Mouse (Mus musculus) layer of hippocampus, postnatal 36 days (tissue): ENCODE measurements at regions not wholly inside any gene's neighbourhood (a gene's known extent, or its start where the extent isn't known, plus 50 kb on each side); places are given as distances from the start of the nearest gene placed in this dataset.

ENCODE experiments used
- DNase-seq, 2 experiments: peaks; one replicate each; pipeline ENCODE4 v3.0.0; 2022

DNA sequence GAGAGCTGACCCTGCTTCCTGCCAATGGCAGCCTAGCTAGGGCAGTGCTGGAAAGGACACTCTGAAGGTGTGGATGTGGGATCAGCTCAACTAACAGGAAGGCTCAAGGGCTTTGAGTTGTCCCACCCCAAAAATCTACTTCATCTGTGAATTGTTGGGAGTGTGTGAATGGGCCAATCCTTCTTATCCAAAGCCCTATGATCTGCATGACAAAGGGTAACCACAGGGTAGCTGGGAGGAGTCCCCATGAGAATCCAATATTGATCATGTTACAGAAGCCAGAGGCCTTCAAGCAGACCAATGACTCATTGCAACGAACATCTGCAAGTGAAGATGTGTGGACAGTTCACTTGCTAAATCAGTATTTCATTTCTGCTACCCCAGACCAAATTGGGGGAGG lies 51.1 kb upstream of the Adra1b start:
- DNase-seq = no peak

DNA sequence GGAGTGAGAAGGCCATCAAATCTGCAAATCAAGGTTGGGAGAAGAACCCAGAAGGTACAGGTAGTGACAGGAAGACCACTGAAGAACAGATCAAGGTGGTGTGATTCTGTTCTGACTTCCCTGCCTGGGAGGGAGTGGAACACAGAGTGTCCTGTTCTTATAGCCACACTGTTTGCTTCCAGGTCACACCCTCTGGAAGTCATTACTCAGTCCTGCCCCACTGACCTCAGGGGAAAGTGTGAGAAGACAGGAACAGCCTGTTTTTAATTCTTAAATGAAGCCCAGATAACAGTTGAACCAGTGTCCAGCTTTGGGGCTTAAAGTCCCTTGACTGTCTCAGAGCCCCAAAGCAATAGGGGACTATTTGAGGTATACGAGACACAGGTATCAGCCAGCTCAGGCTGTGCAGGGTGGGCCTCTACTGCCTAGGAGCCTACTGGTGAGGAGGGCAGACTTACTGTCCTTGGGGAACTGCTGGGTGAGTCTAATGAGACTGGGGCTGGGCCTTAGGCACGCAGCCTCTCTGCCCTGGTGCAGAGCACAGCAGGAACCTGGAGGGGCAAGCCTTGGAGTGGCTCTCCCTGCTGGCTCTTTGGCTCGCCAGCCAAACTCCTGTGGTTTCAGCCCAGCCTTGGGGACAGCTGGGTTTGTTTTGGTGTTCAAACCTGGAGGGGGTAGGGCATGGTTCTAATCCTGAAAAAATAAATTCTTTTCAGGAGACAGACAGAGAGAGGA lies 57.4 kb upstream of the Adra1b start:
- no peak for DNase-seq

DNA sequence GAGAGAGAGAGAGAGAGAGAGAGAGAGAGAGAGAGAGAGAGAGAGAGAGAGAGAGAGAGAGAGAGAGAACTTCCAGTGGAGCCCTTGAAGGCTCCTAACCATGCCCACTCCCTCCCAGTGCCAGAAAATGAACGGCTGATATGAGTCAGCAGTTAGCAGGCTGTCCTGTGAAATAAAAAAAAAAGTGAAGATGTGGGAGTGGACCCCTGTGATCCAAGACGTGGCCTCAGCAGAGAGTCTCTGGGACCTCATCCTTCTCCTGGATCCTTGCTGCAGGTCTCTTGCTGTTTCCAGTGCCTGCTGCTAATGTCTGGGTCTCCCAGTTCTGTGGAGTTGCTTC lies 57.9 kb upstream of the Adra1b start:
- no peak for DNase-seq

DNA sequence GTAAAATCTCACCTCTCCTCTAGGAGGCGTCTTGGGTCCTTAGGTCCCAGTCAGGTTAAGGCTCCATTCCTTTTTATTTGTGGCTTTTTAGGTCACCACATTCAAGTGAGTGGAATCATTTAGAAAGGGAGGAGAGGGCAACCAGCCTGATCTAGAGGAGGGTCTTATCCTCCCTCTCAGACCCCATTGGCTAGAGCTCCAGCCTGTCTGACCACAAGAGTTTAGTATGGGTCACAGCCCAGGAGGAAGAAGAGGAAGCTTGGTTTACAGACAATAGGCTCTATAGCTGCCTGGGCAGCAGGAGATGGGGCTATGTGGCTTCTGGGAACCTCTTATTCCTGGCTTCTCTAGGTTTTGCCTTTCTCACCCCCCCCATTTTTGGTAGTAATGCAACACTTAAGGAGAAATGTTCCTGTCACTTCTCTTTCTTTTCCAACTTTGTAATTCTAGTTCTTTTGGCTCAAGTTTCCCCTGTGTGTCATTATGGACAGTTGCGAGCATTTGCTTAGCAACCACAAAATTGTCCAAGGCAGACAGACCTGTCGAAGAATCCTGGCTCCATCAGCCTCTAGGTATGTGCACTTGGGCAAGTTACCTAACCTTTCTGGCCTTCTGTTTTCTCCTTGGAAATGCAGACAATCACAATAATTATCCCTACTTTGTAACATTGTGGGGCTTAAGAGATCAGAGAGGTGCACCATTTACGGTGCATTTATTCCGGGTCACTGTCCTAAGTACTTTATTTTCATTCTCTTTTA lies 59.5 kb upstream of the Adra1b start:
- DNase-seq = no peak

DNA sequence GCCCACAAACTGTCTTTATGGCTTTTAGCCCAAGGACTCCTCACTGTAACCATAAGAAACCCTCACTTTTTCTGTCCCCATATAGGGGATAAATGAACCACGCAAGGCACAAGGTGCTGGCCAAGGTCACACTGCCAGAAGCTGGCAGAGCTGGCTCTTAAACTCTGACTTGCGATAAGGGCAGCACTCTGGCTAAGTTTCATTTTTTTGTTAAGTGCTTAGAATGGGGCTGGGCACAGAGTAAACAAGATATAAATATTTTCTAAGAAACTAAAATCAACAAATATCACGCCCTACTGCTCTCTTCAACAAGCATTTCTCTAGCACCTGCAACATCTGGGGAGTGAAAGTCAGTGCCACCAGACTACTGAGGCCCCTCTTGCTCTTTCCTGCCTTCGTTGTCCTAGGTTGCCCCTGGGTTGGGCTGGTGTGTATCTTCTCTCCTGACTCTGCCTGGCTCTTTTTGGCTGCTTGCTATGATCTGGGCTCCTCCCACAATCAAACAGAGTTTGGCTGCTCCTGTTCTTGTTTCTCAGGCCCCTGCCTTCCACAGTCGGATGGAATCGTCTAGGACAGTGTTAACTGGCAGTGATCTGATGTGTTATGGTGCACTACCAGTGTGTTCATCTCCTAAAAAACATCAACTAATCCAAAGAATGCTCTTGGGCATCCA lies 60.5 kb upstream of the Adra1b start:
- no peak for DNase-seq

DNA sequence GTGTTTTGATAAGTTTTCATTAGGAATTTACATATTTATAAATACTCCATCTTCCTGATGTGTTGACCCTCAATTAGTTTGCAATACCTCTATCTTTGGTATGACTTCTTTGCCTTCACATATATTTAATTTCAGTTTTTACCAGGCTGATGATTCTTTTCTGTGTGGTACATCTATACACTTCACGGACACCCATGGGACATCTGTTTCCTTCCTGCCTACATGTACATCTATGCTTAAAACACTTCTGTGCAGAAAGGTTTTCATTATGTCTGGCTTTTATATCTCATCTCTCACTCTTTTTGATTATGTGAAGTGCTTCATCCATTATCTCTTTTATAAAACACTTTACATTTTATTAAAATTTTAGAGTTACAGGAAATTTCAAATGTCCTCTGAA lies 66.8 kb upstream of the Adra1b start:
- no peak for DNase-seq

DNA sequence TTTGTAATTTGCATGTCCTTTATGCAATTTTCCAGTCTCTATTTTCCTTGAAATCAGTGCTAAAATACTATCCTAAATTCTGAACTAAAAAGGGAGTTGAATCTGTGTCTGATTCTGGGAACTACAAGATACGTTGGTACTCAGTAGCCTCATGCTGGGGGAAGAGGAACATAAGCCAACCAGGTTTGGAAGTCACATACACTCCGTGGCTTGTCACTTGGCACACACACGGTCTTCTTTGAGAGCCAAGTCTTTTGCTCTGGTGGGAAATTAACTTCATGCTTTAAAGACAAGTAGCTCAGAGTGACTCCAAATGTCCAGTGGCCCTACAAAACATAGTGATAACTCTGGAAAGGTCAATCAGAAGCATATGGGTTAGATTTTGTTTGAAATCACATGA lies 70.9 kb upstream of the Adra1b start:
- DNase-seq = no peak

DNA sequence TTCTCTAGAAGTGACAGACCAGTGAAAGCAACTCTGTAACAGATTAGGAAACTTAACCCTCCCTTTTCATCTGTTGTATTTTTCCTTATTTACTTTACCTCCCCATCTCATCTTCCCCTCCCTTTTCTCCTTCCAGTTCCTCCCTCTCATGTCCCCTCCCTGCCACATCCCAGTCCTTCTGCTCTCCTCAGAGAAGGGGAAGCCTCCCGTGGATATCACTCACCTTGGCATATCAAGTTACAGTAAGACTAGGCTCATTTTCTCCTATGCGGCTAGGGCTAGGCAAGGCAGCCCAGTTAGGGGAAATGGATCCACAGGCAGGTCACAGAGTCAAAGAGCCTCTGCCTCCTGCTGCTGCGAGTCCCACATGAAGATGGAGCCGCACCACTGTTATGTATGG lies 75.0 kb upstream of the Adra1b start:
- no peak for DNase-seq

DNA sequence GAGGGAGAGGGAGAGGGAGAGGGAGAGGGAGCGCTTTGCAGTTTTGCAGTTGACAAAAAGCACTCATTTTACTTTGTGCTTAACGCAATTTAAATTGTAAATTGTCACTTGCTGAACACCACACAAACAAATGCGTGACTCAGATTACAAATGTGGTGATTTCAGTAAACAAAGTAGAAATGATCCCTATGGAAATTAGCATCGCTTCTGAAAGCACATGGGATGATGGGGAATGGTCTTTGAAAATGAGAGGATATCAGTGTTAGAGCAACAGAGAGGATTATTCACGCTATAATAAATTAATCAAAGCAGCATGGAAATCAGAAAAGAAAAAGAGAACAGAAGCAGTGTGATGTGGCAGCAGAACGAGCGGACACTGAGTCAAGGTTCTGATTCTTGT lies 78.4 kb upstream of the Adra1b start:
- no peak for DNase-seq

DNA sequence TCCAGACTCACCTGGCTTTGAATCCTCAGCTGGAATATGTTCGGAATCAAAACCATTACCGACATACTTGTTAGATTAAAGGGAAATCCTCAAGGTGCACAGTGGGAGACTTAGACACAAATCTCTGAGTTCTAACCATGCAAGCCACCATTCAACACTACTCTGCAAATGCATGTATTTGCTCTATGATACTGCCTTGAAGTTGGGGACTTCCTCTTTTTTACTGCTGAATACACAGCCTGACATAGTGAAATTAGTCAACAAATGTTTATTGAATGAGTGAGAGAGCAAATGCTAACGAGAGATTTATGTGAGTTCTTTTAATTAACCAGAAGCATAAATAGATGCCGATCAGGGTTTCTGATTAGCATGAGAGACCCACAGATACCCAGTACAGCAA lies 79.4 kb upstream of the Adra1b start:
- no peak for DNase-seq

DNA sequence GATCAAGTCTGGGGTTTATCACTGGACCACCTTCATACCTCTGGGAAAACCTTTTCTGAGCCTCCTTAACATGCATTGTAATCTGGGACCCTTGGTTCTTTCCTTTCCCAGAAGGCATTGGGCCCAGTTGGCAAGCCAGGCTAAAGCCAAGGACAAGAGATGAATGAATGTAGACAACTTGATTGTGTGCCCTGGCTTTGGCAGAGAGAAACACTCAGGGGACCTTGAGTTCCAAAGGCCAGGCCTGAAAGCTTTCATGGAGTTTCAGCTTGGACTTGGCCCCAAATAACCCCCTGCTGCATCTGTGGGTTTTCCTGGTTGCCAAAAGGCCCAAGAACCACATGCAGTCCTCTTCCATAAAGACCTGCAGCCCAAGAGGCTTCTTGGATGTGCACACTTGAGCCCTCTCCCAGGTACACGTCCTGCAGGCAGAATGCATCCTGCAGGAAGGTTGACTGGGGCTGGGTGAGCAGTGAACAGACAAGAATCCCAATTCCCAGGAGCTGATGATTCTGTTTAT lies 89.0 kb upstream of the Adra1b start:
- DNase-seq = no peak

DNA sequence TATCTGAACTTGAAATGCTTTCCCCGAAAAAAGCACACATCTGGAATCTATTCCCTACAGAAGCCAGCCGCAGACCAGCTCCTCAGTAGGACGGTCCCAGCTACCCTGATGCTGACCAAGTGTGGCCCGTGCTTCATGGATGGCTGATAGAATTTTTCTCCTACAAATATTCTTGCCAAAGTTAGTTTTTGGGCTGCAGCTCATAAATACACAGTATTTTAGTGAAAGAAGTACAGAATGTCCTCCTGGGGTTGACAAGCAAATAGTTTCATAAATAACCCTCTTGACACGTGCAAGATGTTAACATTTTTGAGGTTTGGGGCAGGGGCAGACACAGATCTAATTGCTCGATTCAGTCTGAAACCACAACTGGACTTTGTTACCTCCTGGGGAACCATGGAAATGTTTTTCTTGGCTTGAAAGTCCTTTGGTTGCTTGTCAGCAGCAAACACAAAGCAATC lies 91.0 kb upstream of the Adra1b start:
- DNase-seq = no peak

DNA sequence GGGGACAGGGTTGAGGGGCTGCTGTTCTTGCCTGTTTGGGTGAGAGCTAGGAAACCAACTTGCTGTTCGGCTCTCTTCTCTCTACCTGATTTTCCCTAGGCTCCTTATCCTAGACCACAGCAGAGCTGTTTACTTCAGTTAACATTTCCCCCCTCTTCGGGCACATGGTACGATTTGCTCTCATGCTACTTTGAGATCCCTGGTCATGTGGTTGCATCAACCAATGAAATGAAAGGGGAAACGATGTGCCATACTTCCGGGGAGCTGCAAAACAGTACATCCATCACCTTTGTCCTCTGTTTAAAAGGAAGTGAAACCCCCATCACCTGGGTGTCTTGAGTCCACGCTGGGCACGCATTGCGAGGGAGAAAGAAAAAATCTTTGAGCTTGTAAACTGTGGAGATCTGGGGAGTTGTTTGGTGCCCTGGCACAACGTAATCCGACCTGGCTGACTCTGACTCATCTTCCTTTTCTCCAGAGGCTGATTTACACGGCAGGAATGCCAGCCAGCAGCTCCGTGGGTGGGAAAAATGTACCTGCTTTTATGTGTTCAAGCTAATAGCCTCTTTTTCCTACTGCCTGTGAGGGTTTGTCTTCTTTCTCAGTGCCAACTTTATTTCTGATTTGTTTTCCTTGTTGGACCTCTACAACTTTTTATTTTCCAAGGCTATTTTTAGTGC lies 97.2 kb upstream of the Adra1b start:
- DNase-seq = no peak

DNA sequence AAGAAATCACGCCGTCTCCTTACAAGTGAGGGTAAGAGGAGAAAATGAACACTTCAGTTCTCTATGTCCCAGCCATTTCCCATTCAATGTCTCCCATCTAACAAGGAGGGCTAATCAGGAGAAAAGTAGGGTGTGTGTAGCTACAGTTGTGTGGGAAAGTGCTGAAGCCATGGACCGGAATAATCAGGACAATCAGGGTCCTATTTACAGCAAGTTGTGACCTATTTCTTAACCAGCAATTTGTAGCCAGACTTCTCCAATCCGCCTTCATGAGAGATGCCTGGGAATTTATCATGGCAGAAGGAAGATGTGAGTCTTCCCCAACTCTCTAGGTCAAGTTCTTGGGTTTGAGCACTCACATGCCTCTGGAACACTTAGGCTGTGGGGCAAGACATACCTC lies 99.0 kb upstream of the Adra1b start:
- DNase-seq = no peak

DNA sequence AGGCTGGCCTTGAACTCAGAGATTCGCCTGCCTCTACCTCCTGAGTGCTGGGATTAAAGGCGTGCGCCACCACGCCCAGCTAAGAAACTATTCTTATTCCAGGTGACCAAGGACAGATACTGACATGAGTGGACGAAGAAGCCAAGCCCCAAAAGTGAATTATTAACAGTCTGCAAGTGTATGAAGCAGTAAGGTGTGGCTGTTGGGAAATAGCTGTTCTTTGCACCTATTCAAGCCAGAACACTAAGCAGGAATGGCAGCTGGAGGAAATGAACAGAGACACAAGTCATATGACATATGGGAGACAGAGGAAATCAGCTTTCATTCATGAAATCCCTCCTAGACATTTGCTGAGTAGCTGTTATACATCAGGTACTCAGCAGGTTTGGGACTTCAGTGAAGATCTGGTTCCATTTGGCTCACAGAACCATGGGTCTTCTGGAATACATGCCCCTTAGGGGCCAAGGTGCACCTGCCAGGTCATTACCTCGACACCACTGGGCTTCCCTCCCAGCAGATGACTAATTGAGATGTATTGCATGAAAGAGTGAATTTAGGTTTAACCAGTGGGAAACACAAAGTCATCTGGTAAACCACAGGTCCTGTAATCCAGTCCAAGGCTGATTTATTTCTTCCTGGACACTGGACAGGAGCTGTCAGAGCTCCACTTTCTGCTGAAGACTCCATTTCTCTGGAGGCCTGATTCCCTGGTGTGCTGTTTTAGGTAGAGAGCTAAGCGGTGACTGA lies 101.0 kb upstream of the Adra1b start:
- DNase-seq = no peak

DNA sequence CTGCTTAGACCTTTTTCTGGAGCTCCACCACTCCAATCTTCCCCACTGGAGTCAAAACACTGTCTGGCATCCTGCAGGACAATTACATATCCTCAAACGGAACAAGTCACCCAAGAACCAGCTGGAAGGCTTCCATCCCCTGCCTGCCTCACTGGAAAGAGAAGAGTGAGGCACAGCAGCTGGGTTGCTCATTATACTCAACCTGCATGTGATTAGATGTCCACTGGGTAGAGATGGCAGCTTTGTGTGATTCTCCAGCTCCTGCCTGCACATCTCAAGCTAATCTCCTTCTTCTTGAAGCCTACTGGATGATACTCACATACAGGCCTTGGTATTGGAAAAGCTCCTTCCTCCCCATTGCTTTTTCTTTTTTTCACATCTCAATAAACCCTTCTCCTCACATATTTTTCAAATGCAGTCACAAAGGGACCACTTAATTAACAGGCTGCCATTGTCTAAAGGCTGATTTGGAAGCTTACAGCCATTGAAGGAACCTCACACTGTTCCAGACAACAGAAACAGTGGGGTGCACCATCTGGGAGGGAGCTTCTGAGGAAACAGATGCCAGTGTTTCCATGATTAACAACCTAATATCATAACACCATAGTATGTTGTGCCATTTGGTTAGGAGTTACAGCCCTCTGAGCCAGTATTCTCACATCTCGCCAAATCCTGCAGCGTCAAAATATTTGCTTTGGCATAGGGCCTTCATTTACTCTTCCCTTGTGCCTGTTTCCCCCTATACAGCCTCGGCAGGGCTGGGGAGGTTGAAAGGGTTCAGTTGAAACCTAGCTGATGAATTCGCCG lies 101.9 kb upstream of the Adra1b start:
- peak; percentile 40 to 44 for DNase-seq

DNA sequence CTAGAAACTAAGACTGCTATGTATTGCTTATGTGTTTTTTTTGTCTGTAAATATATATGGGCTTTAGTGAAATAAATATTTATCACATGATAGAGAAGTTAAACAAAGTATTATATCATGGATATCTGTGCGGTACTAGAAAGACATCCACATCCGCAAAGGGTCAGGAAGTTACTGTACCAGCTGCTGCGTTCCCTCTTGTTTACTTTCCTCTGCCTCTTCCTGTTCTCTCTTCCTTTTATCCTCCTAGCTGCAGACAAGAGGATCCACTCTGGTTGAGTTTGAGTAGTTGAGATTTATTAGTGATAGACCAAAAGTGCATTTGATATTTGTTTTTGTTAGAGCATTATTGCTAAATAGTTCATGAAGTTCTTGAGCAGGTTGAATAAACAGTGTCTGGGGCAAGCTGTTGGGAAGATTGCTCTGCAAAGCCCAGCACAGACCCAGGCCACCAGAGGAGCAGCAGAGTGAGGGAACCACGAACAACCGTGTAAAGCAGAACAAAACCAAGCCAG lies 106.6 kb upstream of the Adra1b start:
- DNase-seq = no peak

DNA sequence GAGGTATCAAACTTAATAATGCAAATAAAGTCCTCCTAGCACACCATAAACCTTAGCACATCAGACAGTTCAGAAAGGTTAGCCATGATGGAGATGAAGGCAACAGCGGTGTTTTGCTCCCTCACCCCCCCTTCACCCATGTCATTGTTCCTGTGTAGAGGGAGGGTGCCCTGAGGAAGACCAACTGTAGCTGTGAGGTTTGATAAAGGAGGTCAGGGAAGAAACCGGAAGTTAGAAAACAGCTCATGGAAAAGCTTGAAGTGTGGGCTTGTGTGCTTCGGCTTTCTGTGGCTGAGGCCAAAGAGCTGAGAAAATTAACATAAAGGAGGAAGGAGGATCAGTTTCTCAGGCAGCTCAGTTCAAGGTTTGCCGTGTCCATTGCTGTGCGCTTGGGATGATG lies 111.3 kb upstream of the Adra1b start:
- DNase-seq = no peak

DNA sequence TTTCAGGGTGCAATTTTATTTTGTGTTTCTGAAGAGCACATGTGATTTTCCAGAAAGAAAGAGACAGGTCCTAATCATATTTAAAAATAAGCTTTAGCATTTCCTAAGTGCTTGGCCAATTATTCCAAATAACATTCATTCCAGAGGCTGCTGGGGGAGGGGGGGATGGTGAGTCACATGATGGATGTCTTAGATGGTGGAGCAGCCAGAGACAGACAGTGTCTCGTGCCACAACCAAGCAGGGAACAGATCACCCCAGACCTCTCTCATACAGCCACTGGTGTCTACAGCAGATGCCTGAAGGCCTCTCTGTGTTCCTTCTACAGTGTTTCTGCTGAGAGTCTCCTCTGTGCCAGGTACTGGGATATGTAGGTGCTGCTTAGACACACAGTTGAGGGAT lies 112.8 kb upstream of the Adra1b start:
- DNase-seq = no peak

DNA sequence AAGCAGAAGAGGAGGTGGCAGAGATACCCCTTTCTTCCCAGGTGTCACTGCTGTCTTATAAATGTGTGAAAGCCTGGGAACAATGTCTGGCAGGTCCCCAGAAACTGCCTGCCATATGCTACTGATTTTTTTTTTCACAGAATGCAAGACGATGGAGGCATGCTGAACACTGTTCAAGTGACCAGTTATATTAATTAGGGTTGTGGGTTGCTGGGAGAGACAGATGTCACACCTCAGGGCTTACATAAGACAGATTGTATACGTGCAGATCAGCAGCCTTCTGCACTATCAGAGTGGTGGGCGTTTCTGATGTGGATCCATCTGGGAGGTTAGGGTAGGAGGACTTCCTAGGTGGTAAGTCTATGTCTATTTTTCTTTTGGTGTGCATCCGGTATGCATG lies 120.6 kb upstream of the Adra1b start:
- DNase-seq = no peak

DNA sequence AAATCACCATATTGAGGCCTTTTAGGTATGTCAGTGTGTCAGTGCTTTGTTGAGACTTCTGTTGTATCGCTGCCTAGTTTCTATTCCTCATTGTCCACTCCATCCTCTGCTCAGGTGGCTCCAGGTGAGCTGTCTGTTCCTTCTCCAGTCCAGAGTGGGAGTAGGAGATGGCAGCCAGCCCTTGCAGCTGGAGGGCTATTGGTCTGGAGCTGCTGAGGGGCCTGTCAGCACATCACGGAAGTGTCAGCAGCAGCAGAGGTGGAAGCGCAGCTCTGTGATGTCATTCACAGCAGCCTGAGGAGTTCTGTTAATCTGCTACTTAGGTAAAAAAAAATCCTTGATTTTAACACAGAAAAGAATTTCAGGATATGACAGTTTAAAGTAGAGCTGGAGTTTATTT lies 126.0 kb upstream of the Adra1b start:
- DNase-seq = no peak
